Mouse (Mus musculus) ovary, postnatal 10 days (tissue): ENCODE measurements at regions not wholly inside any gene's neighbourhood (a gene's known extent, or its start where the extent isn't known, plus 50 kb on each side); places are given as distances from the start of the nearest gene placed in this dataset.

Experiments used
- DNase-seq: peaks from one replicate; pipeline ENCODE4 v3.0.0; 2022; ENCODE audit warnings: low spot score

GRCm38 (mm10) chr14:24770015-24770977 is 283.4 kb downstream of the Rps24 start:
- DNase-seq: no peak

DNA sequence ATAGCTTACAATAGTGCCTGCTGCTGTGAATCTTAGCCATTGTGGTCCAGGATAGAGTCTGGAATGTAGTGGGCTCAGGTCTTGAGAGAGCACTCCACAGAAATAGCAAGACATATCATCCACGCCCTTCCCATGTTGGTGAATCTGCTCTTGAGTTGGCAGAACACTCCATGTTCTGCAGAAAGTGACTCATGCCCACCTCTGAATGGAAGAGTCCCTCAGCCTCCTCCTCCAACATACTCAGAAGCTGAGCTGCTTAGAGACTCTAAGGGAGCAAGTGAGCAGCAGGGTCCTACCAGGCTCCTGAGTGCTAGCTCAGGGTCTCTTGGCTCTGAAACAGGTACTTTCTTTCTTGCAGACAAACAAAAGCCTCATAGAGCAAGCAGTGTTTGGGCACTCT is 284.7 kb downstream of the Rps24 start:
- DNase-seq: no peak

- DNase-seq: no peak
Observed at GRCm38 (mm10) chr14:24772129-24772528, 285.2 kb downstream of the Rps24 start.

DNA sequence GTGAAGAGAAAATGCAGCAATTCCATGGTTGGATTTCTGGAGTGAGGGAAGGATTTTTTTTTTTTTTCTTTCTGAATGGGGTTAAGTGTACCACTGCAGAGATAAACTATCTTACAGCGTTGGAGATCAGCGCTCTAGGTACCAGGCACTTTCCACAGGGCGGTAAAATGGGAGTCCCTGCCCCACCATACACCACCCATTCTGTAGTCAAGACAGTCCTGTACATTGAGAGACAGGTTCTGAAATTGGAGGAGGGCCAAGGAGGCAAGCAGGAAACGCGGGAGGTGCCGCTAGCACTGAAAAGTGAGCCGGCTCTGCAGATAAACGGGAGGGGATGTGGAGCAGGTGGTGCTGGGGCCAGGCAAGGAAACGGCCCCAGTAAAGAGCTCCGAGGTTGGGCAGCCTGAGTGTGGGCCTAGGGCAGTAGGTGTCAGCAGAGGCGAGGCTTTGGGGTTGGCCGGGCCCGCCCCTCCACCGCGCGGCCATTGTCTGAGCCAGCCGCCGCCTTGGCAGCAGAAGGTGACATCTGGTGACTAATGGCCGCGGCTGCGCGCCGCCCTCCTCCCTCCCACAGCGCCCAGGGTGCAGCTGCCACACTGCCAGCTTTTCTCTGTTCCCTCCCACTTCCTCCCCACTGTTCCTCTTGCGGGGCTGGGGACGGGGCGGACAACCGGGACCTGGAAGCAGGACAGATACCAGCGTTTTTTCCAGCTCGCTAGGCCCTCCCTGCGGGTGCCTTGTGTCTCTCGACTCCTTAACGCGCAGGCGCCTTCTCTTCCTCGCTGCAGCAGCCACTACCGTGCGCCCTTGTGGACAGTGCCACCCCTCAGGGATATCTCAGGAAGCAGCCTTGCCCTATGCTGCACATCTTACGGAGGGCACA is 292.1 kb downstream of the Rps24 start:
- DNase-seq: peak; percentile 71

- DNase-seq: no peak
Observed at GRCm38 (mm10) chr14:24781674-24782073, 294.7 kb downstream of the Rps24 start.

GRCm38 (mm10) chr14:24783889-24784288 is 297.0 kb downstream of the Rps24 start:
- DNase-seq: no peak

- DNase-seq: no peak
Observed at GRCm38 (mm10) chr14:24785452-24785851, 298.5 kb downstream of the Rps24 start.

GRCm38 (mm10) chr14:24793375-24794285 is 306.7 kb downstream of the Rps24 start:
- peak; percentile 34 for DNase-seq

DNA sequence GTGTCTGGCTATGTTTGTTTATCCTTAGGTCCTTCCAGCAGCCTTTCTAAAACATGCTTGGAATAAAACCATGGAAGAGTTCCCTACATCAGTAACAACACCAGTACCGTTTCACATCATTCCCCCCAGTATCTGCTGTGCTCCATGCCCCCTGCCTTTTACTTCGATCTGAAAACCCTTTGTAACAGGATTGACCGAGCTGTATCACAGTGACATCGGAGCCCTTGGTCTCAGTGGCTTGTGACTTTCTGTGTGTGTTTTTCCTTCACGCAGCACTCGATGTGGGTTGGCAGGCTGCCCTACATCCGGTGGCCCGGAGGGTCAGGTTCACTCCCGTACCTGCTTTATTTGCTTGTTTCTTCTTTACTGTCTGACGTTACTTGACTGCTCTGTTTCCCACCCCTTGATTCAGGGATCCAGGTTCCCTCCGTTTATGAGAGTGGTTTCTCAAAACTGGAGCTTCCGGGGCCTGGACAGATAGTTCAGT is 307.5 kb downstream of the Rps24 start:
- DNase-seq: no peak

DNA sequence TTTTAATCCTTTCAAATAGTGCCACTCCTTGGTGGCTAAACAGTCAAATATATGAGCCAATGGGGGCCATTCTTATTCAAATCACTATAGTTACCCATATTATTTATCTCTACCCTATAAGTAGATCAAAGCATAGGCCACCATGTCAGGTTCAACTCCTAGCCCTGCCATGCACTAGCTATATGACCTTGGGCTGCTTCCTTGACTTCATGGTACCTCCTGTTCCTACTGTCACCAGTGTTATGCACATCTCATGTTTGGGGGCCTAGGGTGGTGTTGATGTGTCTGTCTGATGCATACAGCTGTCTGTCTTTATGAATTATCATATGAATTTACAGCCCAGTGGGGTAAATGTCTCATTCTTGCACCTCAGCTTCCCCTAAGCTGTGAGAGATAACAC is 310.6 kb downstream of the Rps24 start:
- DNase-seq: no peak

GRCm38 (mm10) chr14:24798066-24798465 is 311.1 kb downstream of the Rps24 start:
- no peak for DNase-seq

GRCm38 (mm10) chr14:24803001-24803655 is 316.2 kb downstream of the Rps24 start:
- DNase-seq: no peak

- no peak for DNase-seq
Observed at GRCm38 (mm10) chr14:24807061-24807460, 320.1 kb downstream of the Rps24 start.

- peak; percentile 19 for DNase-seq
Observed at GRCm38 (mm10) chr14:24822876-24823567, 336.1 kb downstream of the Rps24 start.

- no peak for DNase-seq
Observed at GRCm38 (mm10) chr14:24824351-24824750, 337.4 kb downstream of the Rps24 start.

DNA sequence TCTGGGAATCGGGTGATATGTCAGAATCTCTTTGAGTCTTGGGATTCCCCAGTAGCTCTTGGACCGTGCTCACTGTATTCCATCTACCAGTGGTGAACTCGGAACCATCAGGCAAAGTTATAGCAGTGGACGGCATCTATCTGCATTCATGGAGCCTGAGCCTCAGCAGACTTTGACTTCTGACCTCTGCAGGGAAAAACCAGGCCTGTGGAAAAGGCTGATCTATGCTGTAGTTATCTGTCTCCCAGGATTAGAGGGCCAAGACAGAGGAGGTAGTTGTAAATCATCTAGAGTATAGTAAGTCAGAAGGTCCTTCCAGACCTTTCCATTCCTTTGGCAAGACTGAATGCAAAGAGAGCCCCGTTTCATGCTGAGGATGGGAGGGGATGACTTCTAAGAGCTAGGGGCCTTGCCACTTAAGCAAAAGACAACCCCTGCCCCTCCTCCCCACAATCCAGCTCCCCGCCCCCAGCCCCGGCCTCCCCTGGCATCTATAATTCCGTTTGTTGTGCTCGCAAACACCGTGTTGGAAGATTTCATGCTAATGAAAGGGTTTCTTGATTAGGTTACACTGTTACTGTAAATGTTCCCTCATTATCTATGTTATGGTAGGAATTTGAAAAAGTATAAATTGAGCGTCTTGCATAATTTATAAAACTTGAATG is 338.9 kb downstream of the Rps24 start:
- DNase-seq: no peak

GRCm38 (mm10) chr14:24826471-24827337 is 339.8 kb downstream of the Rps24 start:
- DNase-seq: no peak

DNA sequence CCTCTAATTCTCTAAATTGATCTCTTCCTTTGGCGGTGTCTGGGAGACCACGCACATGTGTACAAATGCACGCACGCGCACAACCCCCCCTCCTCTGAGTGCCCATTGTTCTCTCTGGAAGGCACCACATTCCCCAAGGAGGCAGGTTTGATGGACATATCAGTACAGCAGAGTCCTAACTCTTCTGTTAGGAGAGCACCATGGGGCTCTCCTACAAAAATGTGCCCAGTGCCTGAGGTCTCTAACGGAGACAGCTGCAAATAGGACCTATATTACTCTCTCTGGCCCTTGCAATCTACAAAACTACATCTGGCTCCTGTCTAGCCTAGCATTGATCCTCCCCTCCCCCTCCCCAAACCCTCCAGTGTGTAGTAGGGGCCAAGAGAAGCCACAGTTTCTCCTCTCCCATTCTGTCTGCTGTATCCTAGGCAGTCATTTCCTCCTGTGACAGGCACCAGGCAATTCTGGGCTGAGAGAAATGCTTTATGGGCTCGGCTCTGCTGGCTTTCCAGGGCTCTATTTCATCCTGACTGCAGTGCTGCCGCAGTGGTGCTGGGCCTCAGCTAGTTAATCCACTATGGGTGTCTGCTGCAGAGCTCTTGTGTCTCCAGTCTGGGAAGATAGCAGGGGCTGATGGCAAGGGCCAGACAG is 340.6 kb downstream of the Rps24 start:
- DNase-seq: no peak
